Mouse (Mus musculus): ENCODE measurements around the gene Sstr3.

DNA sequence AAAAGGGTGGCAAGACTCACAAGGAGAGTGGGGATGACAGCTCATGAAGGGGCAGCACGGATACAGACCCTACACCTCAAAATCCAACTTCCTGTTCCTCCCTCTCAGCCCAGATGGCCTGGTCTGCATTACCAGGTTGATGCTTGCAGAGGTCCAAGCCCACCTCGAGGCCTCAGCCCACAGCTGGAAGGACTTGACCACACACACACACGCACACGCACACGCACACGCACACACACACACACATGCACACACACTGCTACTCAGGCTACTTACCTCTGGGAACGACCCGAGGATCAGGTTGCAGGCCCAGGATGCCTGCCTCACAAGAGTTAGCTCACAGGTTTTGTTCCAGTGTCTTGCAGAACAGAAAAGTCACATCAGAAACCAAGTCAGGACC, 54.6 kb downstream of the Sstr3 start:
- TF ChIP-seq CTCF (IDR thresholded peaks at IDR 0.05; ENCODE audit: borderline replicate concordance, insufficient read depth, low read length) = no peak
- no peak for TF ChIP-seq POLR2A (IDR thresholded peaks at IDR 0.05; ENCODE audit: low read depth, low read length)

All from embryonic fibroblast, embryonic 13.5 days (primary cell).